Mouse (Mus musculus) intestine, embryonic 15.5 days (tissue): ENCODE data around the gene Nop58. TPM values are rescaled to one million over a fixed set of nuclear protein-coding genes. Genes with fewer than 3 reads are reported as not detected.

Source experiments
- ATAC-seq: fragments of 200-750 bp; cut with Nextera tagmentation; 2 replicates; pipeline ENCODE4 v1.8.0; 2017; ENCODE audit warnings: moderate TSS enrichment, moderate library complexity
- H3K27ac ChIP-seq: fragments of 300-500 bp; sonication (generic); 2 replicates; pipeline ENCODE4 v1.5.1; 2015; ENCODE audit warnings: mild to moderate bottlenecking, inconsistent platforms
- H3K27me3 ChIP-seq: fragments of 300-500 bp; sonication (generic); replicated peaks from 2 replicates; pipeline ENCODE4 v1.6.1; 2015; ENCODE audit warnings: inconsistent platforms
- H3K36me3 ChIP-seq: fragments of 300-500 bp; sonication (generic); 2 replicates; pipeline ENCODE4 v1.6.1; 2015; ENCODE audit warnings: inconsistent platforms
- H3K4me1 ChIP-seq: fragments of 300-500 bp; sonication (generic); replicated peaks from 2 replicates; pipeline ENCODE4 v1.6.1; 2015; ENCODE audit warnings: inconsistent platforms
- H3K4me2 ChIP-seq: fragments of 300-500 bp; sonication (generic); replicated peaks from 2 replicates; pipeline ENCODE4 v1.6.1; 2015; ENCODE audit warnings: mild to moderate bottlenecking, inconsistent platforms
- H3K4me3 ChIP-seq: fragments of 300-500 bp; sonication (generic); replicated peaks from 2 replicates; pipeline ENCODE4 v1.5.1; 2015; ENCODE audit warnings: inconsistent platforms
- H3K9ac ChIP-seq: fragments of 300-500 bp; sonication (generic); 2 replicates; pipeline ENCODE4 v1.6.1; 2015; ENCODE audit warnings: inconsistent platforms
- H3K9me3 ChIP-seq: fragments of 300-500 bp; sonication (generic); 2 replicates; pipeline ENCODE4 v1.6.1; 2016; ENCODE audit warnings: inconsistent platforms
- WGBS: fragments of 180-500 bp; shearing (Covaris S2); methylation state at CpG from one replicate; pipeline ENCODE4 v1.1.7; 2015; 5-methylcytosine and 5-hydroxymethylcytosine counted together
- polyA plus RNA-seq: library from polyadenylated mRNA; unstranded; fragments of >200 nt; fragmentation: Nextera tagmentation; extraction: Ambion mirVana; gene quantifications from 2 replicates; pipeline ENCODE4 v1.2.1, GENCODE M21; 2015

Gene Nop58
- polyA plus RNA-seq, 1 experiment from 2014 or later, result 279 TPM

DNA sequence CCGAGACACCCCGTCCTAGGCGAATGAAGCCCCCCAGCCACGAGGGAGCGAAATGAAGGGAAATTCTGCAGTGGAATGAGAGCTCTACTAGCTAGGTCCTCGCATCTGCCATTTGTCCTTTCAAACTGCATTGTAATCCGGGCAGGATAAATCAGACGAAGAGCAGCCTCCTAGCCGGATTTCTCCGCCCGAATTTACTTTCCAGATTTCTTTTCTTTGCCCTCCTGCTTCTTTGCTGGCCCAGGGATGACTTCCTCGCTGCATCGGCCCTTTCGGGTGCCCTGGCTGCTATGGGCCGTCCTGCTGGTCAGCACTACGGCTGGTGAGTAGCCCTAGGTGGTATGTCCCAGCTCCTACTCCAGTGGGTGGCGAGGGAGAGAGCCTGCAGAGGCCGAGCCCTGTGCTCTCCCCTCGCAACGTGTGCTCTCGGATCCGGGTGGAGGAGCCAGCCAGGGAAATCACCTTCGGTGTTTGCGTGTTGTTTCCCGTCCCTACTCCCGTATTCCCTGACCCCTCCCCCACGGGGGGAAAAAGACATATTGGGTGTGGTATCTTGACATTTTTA, 79.7 kb downstream of the Nop58 start:
- H3K9me3 ChIP-seq, result no peaks in the 10 kb centered on the region
- H3K4me1 ChIP-seq, result 0 out of 2 replicates have a peak, but pooled peaks cover 9% of the 10 kb centered on the region
- no peaks in the 10 kb centered on the region for H3K27me3 ChIP-seq
- H3K4me2 ChIP-seq, result peak overlapping the region; percentile 87
- H3K9ac ChIP-seq, result peak overlapping the region; percentile 78
- H3K36me3 ChIP-seq, result no peaks in the 10 kb centered on the region
- peak overlapping the region; percentile 67 for H3K4me3 ChIP-seq
- ATAC-seq, result no peak; the same call in 1 of the 2 replicates
- peak overlapping the region; percentile 97 for H3K27ac ChIP-seq
- 0% methylated on average over 27 of the region's 27 CpGs for WGBS

DNA sequence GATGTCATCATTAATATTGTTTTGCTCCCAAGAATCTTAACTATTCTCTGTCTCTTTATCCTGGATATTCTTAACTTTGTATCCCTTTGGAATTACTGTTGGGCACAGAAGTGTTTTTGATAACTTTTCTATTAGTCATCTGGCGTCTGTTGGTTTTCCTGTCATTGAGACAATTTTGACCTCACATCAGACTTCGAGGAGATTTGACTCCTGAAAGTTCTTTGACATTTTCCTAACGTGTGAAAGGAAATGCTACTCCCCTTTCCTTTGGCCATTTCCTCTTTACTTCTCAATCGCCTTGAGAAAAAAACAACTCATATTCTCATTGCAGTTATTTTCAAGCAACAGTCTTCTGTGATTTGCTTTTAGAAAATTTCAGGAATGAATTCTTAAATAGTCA, 80.5 kb downstream of the Nop58 start:
- Histone ChIP-seq H3K4me3 (peak overlapping the region; percentile 28), H3K4me2 (peak overlapping the region; percentile 87), H3K27ac (no peak overlapping the region), H3K36me3 (no peaks in the 10 kb centered on the region), H3K9me3 (no peaks in the 10 kb centered on the region), H3K4me1 (0 out of 2 replicates have a peak, but pooled peaks cover 9% of the 10 kb centered on the region), H3K9ac (no peak overlapping the region), H3K27me3 (no peaks in the 10 kb centered on the region)
- WGBS, result 3% methylated on average over 4 of the region's 4 CpGs
- ATAC-seq, result no peak

DNA sequence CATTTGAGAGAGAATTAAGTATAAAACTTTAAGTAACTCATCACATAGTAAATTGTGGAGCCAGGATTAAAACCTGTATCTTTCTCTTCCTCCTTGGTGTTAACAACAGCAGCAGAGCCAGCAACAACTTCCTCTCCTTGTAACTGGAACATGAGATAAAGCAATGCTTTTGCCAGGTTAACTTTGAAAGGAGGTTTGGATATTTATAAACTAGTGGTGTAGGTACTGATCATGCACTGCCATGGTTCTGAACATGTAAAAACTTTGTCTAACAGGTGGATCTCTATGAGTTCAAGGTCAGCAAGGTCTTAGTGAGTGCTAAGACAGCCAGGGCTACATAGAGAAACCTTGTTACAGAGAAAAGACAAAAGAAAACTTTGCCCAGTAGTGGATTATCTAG, 81.9 kb downstream of the Nop58 start:
- H3K27ac ChIP-seq, result no peak overlapping the region
- no peaks in the 10 kb centered on the region for H3K27me3 ChIP-seq
- no peak for ATAC-seq
- peak overlapping the region; percentile 50 for H3K4me2 ChIP-seq
- 0 out of 2 replicates have a peak, but pooled peaks cover 9% of the 10 kb centered on the region for H3K4me1 ChIP-seq
- no peak overlapping the region for H3K9ac ChIP-seq
- peak overlapping the region; percentile 6; the same call in 1 of the 2 replicates for H3K4me3 ChIP-seq
- no peaks in the 10 kb centered on the region for H3K36me3 ChIP-seq
- no peaks in the 10 kb centered on the region for H3K9me3 ChIP-seq

Other genes starting within 250 kb of the Nop58 start
- gene Fzd7, start 202.5 kb upstream of the Nop58 start, polyA plus RNA-seq, result 6.3 and 7.5 TPM in 2 replicates
- gene Gm973, start 168.7 kb upstream of the Nop58 start, polyA plus RNA-seq, result 0.43 and 0.76 TPM in 2 replicates
- gene Sumo1, start 14.1 kb upstream of the Nop58 start, polyA plus RNA-seq, result 316 and 375 TPM in 2 replicates
- gene Bmpr2, start 78.4 kb downstream of the Nop58 start, polyA plus RNA-seq, result 5.9 and 6.7 TPM in 2 replicates
- gene Fam117b, start 228.0 kb downstream of the Nop58 start, polyA plus RNA-seq, result 6.6 and 7.8 TPM in 2 replicates